Mouse (Mus musculus): ENCODE measurements around the gene Ethe1. TPM values are rescaled to one million over a fixed set of nuclear protein-coding genes. Genes with fewer than 3 reads are reported as not detected.
A peak's percentile ranks its signal among the peaks of the same experiment; 100 is the strongest.

Gene Ethe1
- 10 to 100 TPM; 27.9 to 34.2 TPM for total RNA-seq (2021)
- long read RNA-seq, experiment 1, partial matches to known transcripts: 79 of 80 reads
- long read RNA-seq, experiment 1, other reads (novel, unspliced or antisense): 1 of 80 reads
- long read RNA-seq, experiment 2, partial matches to known transcripts: 33 of 34 reads
- long read RNA-seq, experiment 2, other reads (novel, unspliced or antisense): 1 of 34 reads

DNA sequence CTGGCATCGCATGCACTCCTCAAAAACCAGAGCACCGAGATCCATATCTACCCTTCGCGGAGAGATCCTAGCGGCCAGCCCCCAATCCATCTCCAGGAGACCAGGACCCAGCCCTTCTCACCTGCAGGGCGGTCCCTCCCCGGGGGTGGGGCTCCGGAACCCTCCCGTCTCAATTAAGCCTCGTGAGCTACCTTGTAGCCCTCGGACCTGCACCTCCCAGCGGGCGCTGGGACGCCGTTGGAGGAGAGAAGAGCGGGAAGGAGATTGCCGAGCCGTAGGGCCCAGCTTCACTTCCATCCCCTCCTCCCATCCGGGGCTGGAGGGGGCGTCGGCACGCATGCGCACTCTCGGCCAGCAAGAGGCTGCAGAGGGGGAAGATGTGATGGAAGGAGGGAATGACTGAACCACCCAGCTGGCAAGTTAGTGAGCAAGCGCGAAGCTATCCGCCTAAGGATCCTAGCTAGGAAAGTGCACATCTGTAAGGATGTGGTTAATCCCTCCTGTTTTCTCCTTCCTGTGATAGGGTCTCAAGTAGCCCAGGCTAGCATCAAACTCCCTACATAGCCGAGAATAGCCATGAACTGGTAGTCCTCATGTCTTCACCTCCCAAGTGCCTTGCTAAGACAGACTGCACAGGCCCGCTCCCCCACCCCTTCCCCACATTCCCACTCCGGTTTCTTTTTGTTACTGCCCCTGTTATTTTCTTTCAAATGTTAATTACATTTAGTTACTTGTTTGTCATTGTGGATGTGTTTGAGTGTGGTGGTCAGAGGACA, at the start of gene Ethe1, which contains the start of gene Zfp575:
Ethe1 (plus strand) TSS at position 214 of the 776 bp plus-strand sequence.
Zfp575 (minus strand) TSS at position 312 of the 776 bp plus-strand sequence.
- DNase-seq: peak in 1 of 2 experiments; percentile 40

DNA sequence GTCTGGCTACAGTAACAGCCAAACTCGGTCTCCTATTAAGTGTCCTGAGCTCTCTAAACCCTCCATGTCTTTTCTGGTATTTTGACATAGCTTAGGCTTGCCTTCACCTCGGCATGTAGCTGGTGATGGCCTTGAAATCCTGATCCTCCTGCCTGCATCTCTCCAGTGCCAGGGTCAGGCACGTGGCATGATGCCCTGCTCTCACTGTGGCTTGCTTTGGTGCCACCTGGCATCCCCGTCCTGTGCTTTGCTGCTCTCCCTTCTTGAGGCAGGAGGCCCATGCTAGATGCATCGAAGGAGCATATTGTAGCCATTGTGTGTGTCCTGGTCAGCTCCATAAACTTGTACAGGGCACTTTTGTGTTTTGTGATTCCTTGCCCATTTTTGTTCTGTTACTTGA, 49.8 kb upstream of the Ethe1 start:
- DNase-seq: peak; percentile 24 to 47

DNA sequence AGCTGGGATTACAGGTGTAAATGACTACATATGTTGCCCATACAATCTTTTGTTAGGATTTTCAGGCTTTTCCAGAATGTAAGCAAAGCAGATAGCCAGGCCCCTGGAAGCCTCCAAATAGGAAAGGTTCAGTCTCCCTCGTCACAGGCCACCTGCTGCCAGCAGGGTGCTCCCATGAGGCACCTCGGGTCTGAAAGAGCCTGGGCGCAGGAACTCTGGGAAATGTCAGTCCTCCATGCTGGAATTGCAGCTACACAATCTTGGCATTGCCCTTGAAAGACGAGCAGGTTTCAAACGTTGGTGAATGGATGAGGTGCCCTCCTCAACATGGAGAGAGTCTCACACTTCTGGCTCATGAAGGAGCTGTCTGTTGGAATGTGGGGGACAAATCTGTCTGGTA, 49.2 kb upstream of the Ethe1 start:
- DNase-seq: peak; percentile 48 to 67

- DNase-seq: peak in 1 of 2 experiments; percentile 27
These were observed 48.6 kb upstream of the Ethe1 start for GRCm38 (mm10) chr7:24538701-24539100.

GRCm38 (mm10) chr7:24539686-24540085, 47.7 kb upstream of the Ethe1 start:
- DNase-seq: no peak

GRCm38 (mm10) chr7:24544506-24544905, 42.8 kb upstream of the Ethe1 start:
- DNase-seq: no peak

DNA sequence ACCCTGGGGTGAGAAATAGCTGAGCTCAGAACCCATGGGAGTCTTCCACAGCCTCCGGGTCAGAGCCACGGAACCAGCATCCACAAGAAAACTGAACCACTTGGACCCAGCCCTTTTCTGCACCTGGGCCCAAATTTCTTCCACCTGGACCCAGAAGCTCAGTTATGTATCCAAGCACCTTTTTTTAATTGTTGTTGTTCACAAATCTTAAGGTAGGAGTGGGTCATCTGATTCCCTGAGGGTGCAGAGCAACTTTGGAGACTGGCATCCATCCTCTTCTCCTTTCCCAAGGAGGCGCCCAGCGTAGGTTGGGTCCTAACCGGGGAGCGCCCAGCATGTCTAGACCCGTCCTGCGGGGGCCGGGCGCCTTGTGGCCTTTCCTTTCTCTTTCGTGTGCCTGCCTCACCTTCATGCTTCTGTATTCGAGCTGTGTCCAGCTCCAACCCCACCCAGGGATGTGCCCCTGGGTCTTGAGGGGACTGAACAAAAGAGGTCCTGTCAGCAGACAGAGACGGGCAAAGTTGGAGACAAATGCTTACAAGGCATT, 41.2 kb upstream of the Ethe1 start, which contains the start of the genes Pinlyp and Xrcc1:
Pinlyp (minus strand) TSS at position 51 of the 547 bp plus-strand sequence.
Xrcc1 (plus strand) TSS at position 222 of the 547 bp plus-strand sequence.
- DNase-seq: no peak

GRCm38 (mm10) chr7:24546634-24547389, 40.5 kb upstream of the Ethe1 start:
- peak; percentile 99 for DNase-seq

- DNase-seq: no peak
These were observed 39.8 kb upstream of the Ethe1 start for GRCm38 (mm10) chr7:24547534-24548036.

DNA sequence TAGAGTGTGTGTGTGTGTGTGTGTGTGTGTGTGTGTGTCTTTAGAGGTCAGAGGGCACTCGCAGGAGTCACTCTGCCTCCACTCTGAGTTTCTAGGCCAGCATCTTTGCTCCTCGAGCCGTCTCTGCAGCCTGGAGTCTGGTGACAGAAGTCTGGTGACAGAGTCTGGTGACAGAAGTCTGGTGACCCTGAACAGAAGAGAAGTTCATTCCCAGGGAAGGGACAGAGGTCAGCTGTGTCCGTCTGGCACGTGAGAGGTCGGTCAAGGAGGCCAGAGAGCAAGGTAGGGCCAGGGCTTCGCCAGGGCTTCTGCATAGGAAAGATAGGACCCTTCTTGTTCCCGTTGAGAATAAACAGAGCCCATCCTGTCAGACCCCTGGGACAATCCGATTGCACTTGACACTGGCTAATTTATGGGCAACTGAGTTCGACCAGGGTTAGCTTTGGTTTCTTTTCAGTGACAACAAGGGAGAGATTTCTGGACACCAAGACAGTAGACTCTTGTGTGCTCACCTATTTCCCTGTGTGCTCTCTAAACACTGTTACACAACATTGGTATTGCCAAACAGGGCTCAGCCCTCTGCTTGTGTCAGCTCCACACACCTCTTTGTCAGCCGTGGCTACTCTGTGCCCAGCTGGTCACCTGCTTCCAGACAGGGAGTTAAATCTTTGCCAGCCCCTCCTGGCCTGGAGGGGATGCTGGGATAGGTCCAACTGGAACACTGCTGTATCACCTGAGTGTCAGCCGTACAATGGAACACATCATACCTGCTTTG, 35.2 kb upstream of the Ethe1 start:
- DNase-seq: no peak

DNA sequence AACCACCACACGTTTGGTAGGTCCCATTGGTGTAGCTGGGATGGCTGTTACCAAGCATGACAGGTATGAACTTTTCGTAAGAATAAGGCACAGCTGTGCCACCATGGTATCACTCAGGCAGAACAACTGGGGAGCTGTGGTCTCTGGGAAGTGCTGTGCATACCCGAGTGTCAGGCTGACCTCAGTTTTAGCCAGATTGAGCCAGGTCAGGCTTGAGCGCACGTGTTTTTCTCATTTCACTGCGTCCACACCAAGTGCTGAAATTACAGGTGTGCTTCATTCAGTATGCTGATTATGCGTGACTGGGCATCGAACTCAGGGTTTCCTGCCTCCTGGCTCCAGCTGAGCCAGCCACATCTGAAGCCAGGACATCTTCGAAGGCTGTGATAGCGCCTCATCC, 31.6 kb upstream of the Ethe1 start:
- DNase-seq: no peak

GRCm38 (mm10) chr7:24561450-24561849, 25.9 kb upstream of the Ethe1 start:
- DNase-seq: no peak

DNA sequence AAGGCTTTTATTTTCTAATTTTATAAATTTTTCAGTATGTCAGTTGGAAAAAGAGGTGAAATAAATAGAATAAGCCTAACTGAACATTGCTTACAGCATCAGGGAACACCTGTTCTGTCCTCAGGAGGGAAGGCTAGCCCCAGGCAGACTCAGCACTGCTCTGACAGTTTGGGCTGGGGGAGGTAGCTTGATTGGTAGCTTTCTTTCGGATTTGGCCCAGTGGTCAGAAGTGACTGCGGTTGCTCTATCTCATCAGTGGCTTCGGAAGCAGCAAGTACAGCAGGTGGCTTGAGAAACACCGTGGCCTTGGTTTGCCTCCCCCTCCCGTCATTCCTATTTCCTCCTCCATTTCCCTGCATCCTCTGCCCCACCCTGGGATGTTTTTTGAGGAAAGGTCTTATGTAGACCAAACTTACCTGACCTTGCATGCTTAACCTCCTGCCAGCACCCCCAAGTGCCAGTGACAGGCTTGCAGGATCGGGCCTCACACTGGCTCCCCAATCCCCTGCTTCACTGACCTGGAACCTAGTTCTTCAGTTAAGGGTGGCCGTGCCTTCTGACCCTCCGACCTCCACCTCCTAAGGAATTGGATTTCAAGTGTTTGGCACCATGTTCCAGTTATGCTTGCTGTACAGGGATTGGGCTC, 24.0 kb upstream of the Ethe1 start:
- no peak for DNase-seq

DNA sequence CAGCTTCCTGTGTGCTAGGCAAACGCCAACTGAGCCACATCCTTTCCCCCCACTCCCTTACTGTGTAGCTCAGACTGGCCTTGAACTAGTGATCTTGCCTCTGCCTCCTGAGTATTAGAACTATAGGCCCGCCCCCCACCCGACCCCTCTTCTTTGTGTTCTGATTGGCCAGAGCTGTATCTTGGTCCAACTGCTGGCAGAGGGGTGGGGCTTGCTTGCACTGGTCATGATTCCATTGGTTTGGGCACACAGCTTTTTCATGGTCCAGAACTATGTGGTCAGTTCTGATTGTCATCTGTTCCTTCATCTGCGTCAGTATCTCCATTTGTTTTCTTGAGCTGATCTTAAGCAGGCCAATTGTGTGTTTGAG, 23.5 kb upstream of the Ethe1 start:
- DNase-seq: no peak

- DNase-seq: peak; percentile 75 to 79
These were observed 22.6 kb upstream of the Ethe1 start for GRCm38 (mm10) chr7:24564607-24565265.

DNA sequence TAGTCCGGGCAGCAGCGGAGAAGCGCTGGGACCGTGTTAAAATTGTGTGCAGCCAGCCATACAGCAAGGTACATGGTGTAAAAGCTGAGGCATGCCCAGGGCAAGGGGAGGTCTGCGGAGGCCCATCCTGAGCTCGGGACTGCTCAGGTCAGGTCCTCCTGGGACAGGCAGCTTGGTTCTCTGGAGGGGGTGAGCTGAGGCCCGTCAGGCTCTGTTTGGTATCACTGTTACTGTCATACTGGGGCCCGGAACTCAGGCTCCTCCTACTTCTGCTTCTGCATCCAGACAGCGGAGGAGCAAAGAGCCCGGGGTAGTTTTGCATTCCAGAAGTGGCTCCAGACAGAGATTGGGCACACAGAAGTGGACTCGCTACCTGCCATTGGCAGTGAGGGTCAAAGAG, 21.7 kb upstream of the Ethe1 start:
- DNase-seq: no peak

DNA sequence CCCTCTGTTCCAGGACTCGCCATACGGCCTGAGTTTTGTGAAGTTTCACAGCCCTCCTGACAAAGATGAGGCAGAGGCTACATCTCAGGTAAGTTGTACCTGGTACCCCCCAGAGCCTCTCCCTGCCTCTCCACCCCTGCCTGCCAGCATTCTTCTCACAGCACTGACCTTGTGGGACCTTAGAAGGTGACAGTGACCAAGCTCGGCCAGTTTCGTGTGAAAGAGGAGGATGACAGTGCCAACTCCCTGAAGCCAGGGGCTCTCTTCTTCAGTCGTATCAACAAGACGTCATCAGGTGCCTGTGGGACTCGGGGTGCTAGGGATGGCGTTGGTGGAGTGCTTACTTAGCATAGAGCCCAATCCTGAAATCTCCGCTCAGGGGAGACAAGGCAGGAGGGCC, 21.1 kb upstream of the Ethe1 start:
- no peak for DNase-seq

- no peak for DNase-seq
These were observed 18.8 kb upstream of the Ethe1 start for GRCm38 (mm10) chr7:24568512-24568911.

GRCm38 (mm10) chr7:24571071-24571470, 16.3 kb upstream of the Ethe1 start:
- DNase-seq: no peak

DNA sequence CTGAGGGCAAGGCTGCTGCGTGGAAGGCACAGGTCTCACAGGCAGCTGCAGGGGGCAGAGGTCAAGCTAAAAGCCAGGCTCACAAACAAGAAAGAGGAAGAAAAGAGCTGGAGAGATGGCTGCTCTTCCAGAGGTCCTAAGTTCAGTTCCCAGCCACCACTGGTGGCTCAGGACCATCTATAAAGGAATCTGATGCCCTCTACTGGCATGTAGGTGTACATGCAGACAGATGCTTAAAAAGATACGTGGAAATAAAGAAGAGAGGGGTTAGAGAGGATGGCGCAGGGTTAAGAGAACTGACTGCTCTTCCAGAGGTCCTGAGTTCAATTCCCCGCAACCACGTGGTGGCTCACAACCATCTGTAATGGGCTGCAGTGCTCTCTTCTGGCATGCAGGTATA, 14.9 kb upstream of the Ethe1 start:
- DNase-seq: no peak
